In the genomic region with DNA sequence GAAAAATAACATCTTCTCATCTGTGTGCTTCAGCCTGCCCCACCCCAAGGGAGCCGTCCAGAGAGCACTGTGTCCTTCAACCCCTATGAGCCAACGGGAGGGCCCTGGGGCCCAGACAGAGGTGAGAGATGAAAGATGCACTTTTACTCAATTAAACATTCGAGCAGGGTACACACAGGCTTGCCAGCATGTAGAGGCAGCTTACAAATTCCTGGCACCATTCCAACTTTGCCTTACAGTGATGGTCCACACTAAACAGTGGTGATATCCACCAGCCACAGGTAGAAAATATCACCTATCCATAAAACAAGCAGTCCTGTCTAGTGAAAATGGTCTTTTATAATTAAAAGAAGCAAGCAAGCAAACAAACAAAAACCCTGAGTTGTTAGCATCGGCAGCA, we compare ENCODE assay signal across 26 mouse cellular contexts.
"Had no signal": no experiment of that assay in that cellular context is flagged by ENCODE, and none has a peak within 500 bp of the region (broad histone marks: within the 10 kb centered on the region; RNA-seq: fewer than 3 reads in every experiment).

No protein-coding gene starts in this region.

- H3K4me2 ChIP-seq: heart, embryonic 11.5 days; heart, embryonic 13.5 days; heart, embryonic 15.5 days; hindbrain, embryonic 12.5 days; kidney, embryonic 15.5 days; limb, embryonic 13.5 days; limb, embryonic 15.5 days; liver, embryonic 12.5 days had no signal

- H3K9ac ChIP-seq: heart, embryonic 13.5 days; heart, embryonic 15.5 days; hindbrain, embryonic 12.5 days; kidney, embryonic 15.5 days; limb, embryonic 13.5 days; limb, embryonic 15.5 days; liver, embryonic 12.5 days; liver, embryonic 14.5 days had no signal

- H3K27me3 ChIP-seq: heart, embryonic 13.5 days; heart, embryonic 15.5 days; hindbrain, embryonic 12.5 days; kidney, embryonic 15.5 days; limb, embryonic 15.5 days; liver, embryonic 12.5 days had no signal

- H3K9me3 ChIP-seq: heart, embryonic 13.5 days; heart, embryonic 15.5 days; hindbrain, embryonic 12.5 days; kidney, embryonic 15.5 days; limb, embryonic 13.5 days; limb, embryonic 15.5 days; liver, embryonic 12.5 days had no signal

- DNase-seq: gastrocnemius, adult 2 months; gastrocnemius, postnatal 14 days; gastrocnemius, postnatal 36 days; heart, adult 11 months; heart, adult 2 months; heart, postnatal 14 days; heart, postnatal 36 days; kidney, adult 11 months; kidney, adult 2 months; kidney, adult 9 months; kidney, postnatal 14 days; kidney, postnatal 36 days; layer of hippocampus, adult 9-11 months; layer of hippocampus, postnatal 36 days; left cerebral cortex, postnatal 4 days had no signal

- ATAC-seq: intestine, embryonic 16.5 days; liver, embryonic 12.5 days had no signal

- H3K27ac ChIP-seq: gastrocnemius, adult 2 months; heart, adult 2 months; heart, embryonic 13.5 days; heart, embryonic 15.5 days; hindbrain, embryonic 12.5 days; kidney, embryonic 15.5 days; kidney, postnatal 0 days; limb, embryonic 13.5 days; limb, embryonic 15.5 days; liver, embryonic 12.5 days; liver, embryonic 14.5 days had no signal

- H3K36me3 ChIP-seq: heart, embryonic 15.5 days; hindbrain, embryonic 12.5 days; kidney, embryonic 15.5 days; limb, embryonic 13.5 days; limb, embryonic 15.5 days; liver, embryonic 12.5 days had no signal

- H3K4me3 ChIP-seq: gastrocnemius, adult 2 months; heart, adult 2 months; heart, embryonic 13.5 days; heart, embryonic 15.5 days; hindbrain, embryonic 12.5 days; kidney, embryonic 15.5 days; limb, embryonic 13.5 days; limb, embryonic 15.5 days; liver, embryonic 12.5 days had no signal

- H3K4me1 ChIP-seq: heart, embryonic 15.5 days; kidney, embryonic 15.5 days; limb, embryonic 13.5 days; limb, embryonic 15.5 days; liver, embryonic 12.5 days had no signal
